Mouse (Mus musculus): Measurements from ENCODE around the gene Tcf7l1. TPM values are rescaled to one million over a fixed set of nuclear protein-coding genes. Genes with fewer than 3 reads are reported as not detected.
A peak's percentile ranks its signal among the peaks of the same experiment; 100 is the strongest.

The Tcf7l1 gene
- polyA plus RNA-seq, 1 experiment from 2014 or later: 20.6 TPM

DNA sequence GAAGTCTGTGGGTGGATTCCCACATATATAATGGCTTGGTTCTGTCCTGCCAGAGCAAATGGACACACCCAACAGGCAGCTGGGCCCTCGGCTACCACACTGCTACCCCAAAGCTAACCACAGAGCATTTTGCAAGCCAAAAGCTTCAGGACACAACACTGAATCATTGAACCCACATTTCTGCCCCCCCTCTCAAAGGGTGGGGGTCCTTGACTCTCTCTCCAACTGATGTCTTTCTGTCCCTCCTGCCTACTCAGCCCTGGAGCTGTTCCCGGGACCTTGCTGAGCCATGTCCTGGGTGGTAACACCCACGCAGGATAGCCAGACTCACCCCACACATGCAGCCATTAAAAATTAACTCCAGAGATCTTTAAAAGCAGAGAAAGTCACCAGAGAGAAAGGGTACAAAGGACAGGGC, 45.4 kb downstream of the Tcf7l1 start:
- WGBS: 45% methylated on average over 3 of the region's 3 CpGs
- no peak overlapping the region for H3K9ac ChIP-seq (ENCODE audit: low read length)
- H3K4me1 ChIP-seq (ENCODE audit: control insufficient read depth, insufficient read depth, low read length): peaks cover 59% of the 10 kb centered on the region
- no peak for ATAC-seq (ENCODE audit: insufficient read depth, low FRiP score)
- H3K36me3 ChIP-seq (ENCODE audit: control insufficient read depth, insufficient read depth, low read length): no peaks in the 10 kb centered on the region
- no peak overlapping the region for H3K4me3 ChIP-seq (replicated peaks; ENCODE audit: low read length)
- H3K9me3 ChIP-seq (replicated peaks; ENCODE audit: control insufficient read depth, low read length): no peaks in the 10 kb centered on the region
- no peak overlapping the region for H3K4me2 ChIP-seq (ENCODE audit: low read depth, low read length)
- no peaks in the 10 kb centered on the region for H3K27me3 ChIP-seq (ENCODE audit: control insufficient read depth, insufficient read depth, low read length)
- H3K27ac ChIP-seq (ENCODE audit: low read length): no peak overlapping the region

DNA sequence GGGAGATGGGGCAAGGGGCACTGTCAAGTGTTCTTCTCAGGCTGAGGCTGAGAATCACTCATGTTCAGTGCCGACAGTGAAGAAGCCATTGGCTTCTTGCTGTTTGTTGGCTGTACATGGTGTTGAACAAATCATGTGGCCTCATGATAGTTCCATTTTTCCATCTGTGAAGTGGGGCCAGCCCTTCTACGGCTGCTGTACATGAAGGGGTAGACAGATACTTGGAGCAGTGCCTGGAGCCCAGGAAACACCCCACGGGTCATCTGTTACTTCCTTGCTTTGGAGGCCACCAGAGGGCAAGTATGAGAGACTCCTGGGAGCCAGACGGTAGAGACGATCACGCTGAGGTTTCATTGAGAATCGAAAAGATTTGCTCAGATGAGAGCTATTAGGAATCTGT, 46.7 kb downstream of the Tcf7l1 start:
- Histone ChIP-seq H3K4me1 (ENCODE audit: control insufficient read depth, insufficient read depth, low read length) (peaks cover 49% of the 10 kb centered on the region), H3K4me2 (ENCODE audit: low read depth, low read length) (no peak overlapping the region), H3K27me3 (ENCODE audit: control insufficient read depth, insufficient read depth, low read length) (no peaks in the 10 kb centered on the region), H3K9ac (ENCODE audit: low read length) (no peak overlapping the region), H3K4me3 (replicated peaks; ENCODE audit: low read length) (no peak overlapping the region), H3K27ac (ENCODE audit: low read length) (no peak overlapping the region), H3K36me3 (ENCODE audit: control insufficient read depth, insufficient read depth, low read length) (no peaks in the 10 kb centered on the region), H3K9me3 (replicated peaks; ENCODE audit: control insufficient read depth, low read length) (no peaks in the 10 kb centered on the region)
- ATAC-seq (ENCODE audit: insufficient read depth, low FRiP score): no peak
- WGBS: 59% methylated on average over 7 of the region's 7 CpGs

DNA sequence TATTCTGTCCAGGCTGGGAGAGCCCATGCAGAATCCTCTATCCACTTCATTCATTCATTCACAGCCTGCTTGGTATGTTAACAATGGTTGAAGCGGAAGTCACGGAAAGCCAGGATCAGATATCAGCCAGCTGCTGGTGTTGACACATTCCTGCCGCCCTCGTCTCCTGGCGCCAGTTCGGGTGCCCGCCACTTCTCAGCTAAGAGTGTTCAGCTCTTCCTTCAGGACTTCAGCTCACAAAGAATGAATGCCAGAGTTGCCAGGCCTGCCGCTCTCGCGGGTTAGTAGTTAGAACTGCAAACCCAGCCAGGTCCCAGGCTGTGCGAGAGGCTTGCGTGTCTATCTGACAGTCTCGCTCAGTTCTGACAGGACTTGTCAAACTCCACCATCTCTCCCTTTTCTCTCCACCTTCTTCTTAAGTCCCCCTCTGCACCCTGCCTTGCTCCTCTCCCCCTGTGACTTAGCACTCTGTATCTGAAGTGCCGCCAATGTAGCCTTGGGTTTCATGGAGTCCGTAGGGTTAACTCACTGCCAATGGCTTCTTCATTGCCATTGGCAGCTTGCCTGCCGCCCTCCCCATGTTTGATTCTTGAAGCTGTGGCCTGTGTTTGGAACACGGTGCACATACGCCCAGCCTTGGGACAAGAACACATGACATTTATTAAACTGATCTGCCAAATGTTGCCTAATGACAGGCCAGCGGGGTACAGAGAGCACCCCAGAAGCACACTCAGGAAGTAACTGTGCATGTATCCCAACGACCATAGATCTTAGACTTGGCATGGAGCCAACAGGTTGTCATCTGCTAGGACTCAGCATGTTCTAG, 48.2 kb downstream of the Tcf7l1 start:
- ATAC-seq (ENCODE audit: insufficient read depth, low FRiP score): peak; percentile 31; the same call in 1 of the 2 replicates
- H3K9ac ChIP-seq (ENCODE audit: low read length): no peak overlapping the region
- no peak overlapping the region for H3K4me3 ChIP-seq (replicated peaks; ENCODE audit: low read length)
- 29% methylated on average over 20 of the region's 20 CpGs for WGBS
- H3K36me3 ChIP-seq (ENCODE audit: control insufficient read depth, insufficient read depth, low read length): no peaks in the 10 kb centered on the region
- peaks cover 46% of the 10 kb centered on the region for H3K4me1 ChIP-seq (ENCODE audit: control insufficient read depth, insufficient read depth, low read length)
- H3K27ac ChIP-seq (ENCODE audit: low read length): peak overlapping the region; percentile 70
- no peaks in the 10 kb centered on the region for H3K27me3 ChIP-seq (ENCODE audit: control insufficient read depth, insufficient read depth, low read length)
- no peaks in the 10 kb centered on the region for H3K9me3 ChIP-seq (replicated peaks; ENCODE audit: control insufficient read depth, low read length)
- H3K4me2 ChIP-seq (ENCODE audit: low read depth, low read length): peak overlapping the region; percentile 37

DNA sequence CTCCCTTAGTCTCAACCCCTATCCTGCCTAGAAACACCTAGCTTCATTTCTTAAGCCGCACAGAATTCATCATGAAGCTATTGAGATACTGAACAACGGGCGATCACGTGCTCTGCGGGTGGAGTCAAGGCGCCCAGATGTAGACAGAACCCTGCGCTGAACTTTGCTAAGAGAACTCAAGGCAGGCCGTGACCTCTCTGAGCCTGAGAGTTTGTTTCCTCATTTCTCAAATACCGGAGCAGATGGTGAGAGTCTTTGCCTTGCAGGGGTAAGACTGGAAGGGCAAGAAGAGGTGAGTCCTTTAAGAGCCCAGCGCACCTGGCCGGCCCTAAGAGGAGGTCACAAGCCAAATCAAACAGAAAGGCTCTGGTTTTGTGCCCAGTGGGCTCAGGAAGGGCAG, 52.2 kb downstream of the Tcf7l1 start:
- H3K36me3 ChIP-seq (ENCODE audit: control insufficient read depth, insufficient read depth, low read length): no peaks in the 10 kb centered on the region
- H3K9me3 ChIP-seq (replicated peaks; ENCODE audit: control insufficient read depth, low read length): no peaks in the 10 kb centered on the region
- no peak overlapping the region for H3K27ac ChIP-seq (ENCODE audit: low read length)
- H3K27me3 ChIP-seq (ENCODE audit: control insufficient read depth, insufficient read depth, low read length): no peaks in the 10 kb centered on the region
- H3K4me2 ChIP-seq (ENCODE audit: low read depth, low read length): no peak overlapping the region
- no peak for ATAC-seq (ENCODE audit: insufficient read depth, low FRiP score)
- no peak overlapping the region for H3K4me3 ChIP-seq (replicated peaks; ENCODE audit: low read length)
- no peak overlapping the region for H3K9ac ChIP-seq (ENCODE audit: low read length)
- WGBS: 61% methylated on average over 11 of the region's 11 CpGs
- H3K4me1 ChIP-seq (ENCODE audit: control insufficient read depth, insufficient read depth, low read length): peaks cover 35% of the 10 kb centered on the region

DNA sequence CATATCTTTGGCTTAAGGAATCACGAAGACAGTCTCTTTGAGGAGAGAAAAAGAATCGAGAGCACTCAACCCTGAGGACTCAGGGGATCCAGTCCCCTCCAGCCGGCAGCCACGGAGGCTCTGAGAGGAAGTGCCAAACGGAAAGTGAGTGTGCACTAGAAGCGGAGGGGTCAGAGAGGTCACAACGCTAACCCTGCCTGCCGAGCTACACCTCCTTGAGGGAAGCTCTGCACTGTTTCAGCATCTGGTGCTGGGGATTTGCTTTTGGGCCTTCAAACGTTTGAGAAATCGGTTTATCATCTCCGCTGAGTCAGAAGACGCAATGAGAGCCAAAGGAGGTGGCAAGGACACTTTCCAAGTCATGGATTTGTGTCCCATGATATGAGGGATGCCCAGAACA, 53.8 kb downstream of the Tcf7l1 start:
- Histone ChIP-seq H3K27ac (ENCODE audit: low read length) (no peak overlapping the region), H3K4me2 (ENCODE audit: low read depth, low read length) (no peak overlapping the region), H3K27me3 (ENCODE audit: control insufficient read depth, insufficient read depth, low read length) (no peaks in the 10 kb centered on the region), H3K36me3 (ENCODE audit: control insufficient read depth, insufficient read depth, low read length) (no peaks in the 10 kb centered on the region), H3K4me1 (ENCODE audit: control insufficient read depth, insufficient read depth, low read length) (peaks cover 27% of the 10 kb centered on the region), H3K9ac (ENCODE audit: low read length) (no peak overlapping the region), H3K4me3 (replicated peaks; ENCODE audit: low read length) (no peak overlapping the region), H3K9me3 (replicated peaks; ENCODE audit: control insufficient read depth, low read length) (no peaks in the 10 kb centered on the region)
- WGBS: 30% methylated on average over 12 of the region's 12 CpGs
- ATAC-seq (ENCODE audit: insufficient read depth, low FRiP score): no peak

DNA sequence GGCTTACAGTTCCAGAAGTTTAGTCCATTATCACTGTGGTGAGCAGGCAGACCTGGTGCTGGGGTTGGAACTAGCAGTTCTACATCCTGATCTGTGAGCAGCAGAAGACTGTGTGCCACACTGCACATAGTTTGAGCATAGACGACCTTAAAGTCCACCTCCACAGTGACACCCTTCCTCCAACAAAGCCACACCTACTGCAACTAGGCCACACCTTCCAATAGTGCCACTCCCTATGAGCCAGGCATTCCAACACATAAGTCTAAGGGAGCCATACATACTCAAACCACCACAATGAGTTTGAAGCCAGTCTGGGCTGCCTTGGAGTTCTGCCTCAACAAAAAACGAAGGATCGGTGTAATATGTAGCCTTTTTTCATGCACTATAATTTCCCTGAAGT, 55.7 kb downstream of the Tcf7l1 start:
- Histone ChIP-seq H3K27ac (ENCODE audit: low read length) (no peak overlapping the region), H3K36me3 (ENCODE audit: control insufficient read depth, insufficient read depth, low read length) (no peaks in the 10 kb centered on the region), H3K4me1 (ENCODE audit: control insufficient read depth, insufficient read depth, low read length) (peaks cover 30% of the 10 kb centered on the region), H3K4me2 (ENCODE audit: low read depth, low read length) (no peak overlapping the region), H3K9me3 (replicated peaks; ENCODE audit: control insufficient read depth, low read length) (no peaks in the 10 kb centered on the region), H3K27me3 (ENCODE audit: control insufficient read depth, insufficient read depth, low read length) (no peaks in the 10 kb centered on the region), H3K9ac (ENCODE audit: low read length) (no peak overlapping the region), H3K4me3 (replicated peaks; ENCODE audit: low read length) (no peak overlapping the region)
- 87% methylated on average over 3 of the region's 3 CpGs for WGBS
- ATAC-seq (ENCODE audit: insufficient read depth, low FRiP score): no peak

DNA sequence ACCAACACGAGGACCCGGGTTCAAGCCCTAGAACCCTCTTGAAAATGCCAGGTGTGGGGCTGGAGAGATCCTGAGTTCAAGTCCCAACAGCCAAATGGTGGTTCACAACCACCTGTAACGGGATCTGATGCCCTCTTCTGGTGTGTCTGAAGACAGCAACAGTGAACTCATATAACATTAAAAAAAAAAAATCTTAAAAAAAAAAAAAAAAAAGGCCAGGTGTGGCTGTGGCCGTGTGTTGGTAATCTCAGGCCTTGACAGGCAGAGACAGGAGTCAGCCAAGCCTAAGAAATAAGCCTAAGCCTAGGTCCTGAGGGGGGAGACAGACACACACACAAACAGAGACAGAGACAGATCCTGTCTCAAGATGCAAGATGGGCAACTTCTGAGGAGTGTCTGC, 56.9 kb downstream of the Tcf7l1 start:
- no peak overlapping the region for H3K4me2 ChIP-seq (ENCODE audit: low read depth, low read length)
- H3K36me3 ChIP-seq (ENCODE audit: control insufficient read depth, insufficient read depth, low read length): no peaks in the 10 kb centered on the region
- no peak overlapping the region for H3K27ac ChIP-seq (ENCODE audit: low read length)
- no peak overlapping the region for H3K9ac ChIP-seq (ENCODE audit: low read length)
- H3K9me3 ChIP-seq (replicated peaks; ENCODE audit: control insufficient read depth, low read length): no peaks in the 10 kb centered on the region
- peaks cover 29% of the 10 kb centered on the region for H3K4me1 ChIP-seq (ENCODE audit: control insufficient read depth, insufficient read depth, low read length)
- H3K4me3 ChIP-seq (replicated peaks; ENCODE audit: low read length): no peak overlapping the region
- WGBS: 75% methylated on average over 4 of the region's 4 CpGs
- ATAC-seq (ENCODE audit: insufficient read depth, low FRiP score): no peak
- H3K27me3 ChIP-seq (ENCODE audit: control insufficient read depth, insufficient read depth, low read length): no peaks in the 10 kb centered on the region

DNA sequence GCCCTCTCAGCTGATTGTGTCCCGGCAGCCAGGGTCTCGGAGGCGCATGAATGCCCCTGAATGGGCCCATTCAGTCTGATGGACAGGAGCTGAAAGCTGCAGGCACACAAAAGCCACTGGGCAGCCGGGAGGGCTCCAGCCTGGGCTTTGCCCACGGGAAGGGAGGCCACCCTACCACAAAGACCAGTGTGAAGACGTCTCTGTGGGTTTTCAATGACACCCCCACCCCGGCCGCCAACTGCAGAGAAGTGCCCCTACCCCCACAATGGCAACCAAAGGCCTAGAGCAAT, 58.5 kb downstream of the Tcf7l1 start:
- no peaks in the 10 kb centered on the region for H3K27me3 ChIP-seq (ENCODE audit: control insufficient read depth, insufficient read depth, low read length)
- no peak overlapping the region for H3K27ac ChIP-seq (ENCODE audit: low read length)
- no peak for ATAC-seq (ENCODE audit: insufficient read depth, low FRiP score)
- H3K9ac ChIP-seq (ENCODE audit: low read length): no peak overlapping the region
- H3K4me2 ChIP-seq (ENCODE audit: low read depth, low read length): no peak overlapping the region
- 64% methylated on average over 8 of the region's 8 CpGs for WGBS
- H3K36me3 ChIP-seq (ENCODE audit: control insufficient read depth, insufficient read depth, low read length): no peaks in the 10 kb centered on the region
- no peak overlapping the region for H3K4me3 ChIP-seq (replicated peaks; ENCODE audit: low read length)
- no peaks in the 10 kb centered on the region for H3K9me3 ChIP-seq (replicated peaks; ENCODE audit: control insufficient read depth, low read length)
- H3K4me1 ChIP-seq (ENCODE audit: control insufficient read depth, insufficient read depth, low read length): peaks cover 23% of the 10 kb centered on the region

DNA sequence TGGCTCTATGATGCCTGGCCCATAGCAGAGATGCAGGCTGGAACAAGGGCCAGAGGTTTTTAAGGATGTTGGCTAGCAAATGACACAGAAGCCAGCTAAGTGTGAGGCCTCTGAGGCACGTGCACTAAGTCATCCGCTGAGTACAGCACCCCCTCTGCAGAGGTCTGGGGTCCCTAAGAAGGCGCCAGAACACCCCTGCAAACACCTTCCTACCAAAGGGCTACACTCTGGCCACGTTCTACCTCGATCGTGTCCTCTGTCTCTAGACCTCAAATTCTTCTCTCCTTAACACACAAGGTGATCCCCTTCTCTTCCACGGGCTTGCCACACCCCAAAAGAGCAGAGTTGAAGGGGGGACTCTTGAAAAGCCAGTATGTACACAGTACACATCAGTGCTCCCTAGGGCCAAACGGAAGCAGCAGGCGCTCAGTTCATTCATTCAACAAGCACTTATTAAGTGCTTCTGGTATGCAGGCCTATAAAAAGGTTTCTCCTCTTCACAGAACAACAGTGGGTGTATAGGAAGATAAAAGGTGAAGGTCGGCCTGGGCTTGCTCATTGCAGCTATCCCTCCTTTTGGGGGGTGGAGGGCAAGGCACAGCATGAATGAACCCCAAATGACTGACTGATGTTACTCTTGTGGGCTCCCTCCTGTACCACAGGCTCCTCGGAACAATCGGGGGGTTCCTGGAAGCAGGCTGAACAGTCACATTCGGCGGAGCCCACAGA, 59.1 kb downstream of the Tcf7l1 start:
- Histone ChIP-seq H3K27ac (ENCODE audit: low read length) (no peak overlapping the region), H3K4me3 (replicated peaks; ENCODE audit: low read length) (no peak overlapping the region), H3K36me3 (ENCODE audit: control insufficient read depth, insufficient read depth, low read length) (no peaks in the 10 kb centered on the region), H3K27me3 (ENCODE audit: control insufficient read depth, insufficient read depth, low read length) (no peaks in the 10 kb centered on the region), H3K4me1 (ENCODE audit: control insufficient read depth, insufficient read depth, low read length) (peaks cover 23% of the 10 kb centered on the region), H3K4me2 (ENCODE audit: low read depth, low read length) (no peak overlapping the region), H3K9ac (ENCODE audit: low read length) (no peak overlapping the region), H3K9me3 (replicated peaks; ENCODE audit: control insufficient read depth, low read length) (no peaks in the 10 kb centered on the region)
- WGBS: 72% methylated on average over 14 of the region's 14 CpGs
- ATAC-seq (ENCODE audit: insufficient read depth, low FRiP score): no peak

Measured in stomach, embryonic 16.5 days (tissue).